Mouse (Mus musculus) hindbrain, embryonic 14.5 days (tissue): ENCODE data around the gene Kctd2. TPM values are rescaled to one million over a fixed set of nuclear protein-coding genes. Genes with fewer than 3 reads are reported as not detected.
A peak's percentile ranks its signal among the peaks of the same experiment; 100 is the strongest.
"Not testable (repeated sequence)": the region's sequence is repeated elsewhere in the genome, so short reads cannot be mapped to it uniquely, and the experiment has no call there.

Source experiments
- ATAC-seq: fragments of 200-750 bp; cut with Nextera tagmentation; 2 replicates; pipeline ENCODE4 v1.8.0; 2017; ENCODE audit warnings: moderate number of reproducible peaks, mild to moderate bottlenecking, moderate TSS enrichment, moderate library complexity; ENCODE audit not compliant: low FRiP score
- DNase-seq: peaks from one replicate; pipeline ENCODE4 v3.0.0-alpha.2; 2015; ENCODE audit warnings: low spot score
- H3K27ac ChIP-seq: fragments of 300-500 bp; sonication (generic); 2 replicates; pipeline ENCODE4 v1.5.1; 2014; ENCODE audit warnings: mild to moderate bottlenecking, moderate library complexity
- H3K27me3 ChIP-seq: fragments of 300-500 bp; sonication (generic); 2 replicates; pipeline ENCODE4 v1.6.1; 2014; ENCODE audit warnings: mild to moderate bottlenecking, low read length, mixed read lengths; ENCODE audit not compliant: control insufficient read depth, insufficient read depth
- H3K36me3 ChIP-seq: fragments of 300-500 bp; sonication (generic); replicated peaks from 2 replicates; pipeline ENCODE4 v1.6.1; 2014; ENCODE audit not compliant: control insufficient read depth, insufficient read depth
- H3K4me1 ChIP-seq: fragments of 300-500 bp; sonication (generic); replicated peaks from 2 replicates; pipeline ENCODE4 v1.6.1; 2014; ENCODE audit warnings: antibody characterized with exemption, low read length, mixed read lengths; ENCODE audit not compliant: control insufficient read depth, insufficient read depth
- H3K4me2 ChIP-seq: fragments of 300-500 bp; sonication (generic); replicated peaks from 2 replicates; pipeline ENCODE4 v1.6.1; 2014; ENCODE audit warnings: mild to moderate bottlenecking, moderate library complexity
- H3K4me3 ChIP-seq: fragments of 300-500 bp; sonication (generic); replicated peaks from 2 replicates; pipeline ENCODE4 v1.5.1; 2014; ENCODE audit warnings: mild to moderate bottlenecking, low read length
- H3K9ac ChIP-seq: fragments of 300-500 bp; sonication (generic); 2 replicates; pipeline ENCODE4 v1.6.1; 2014
- H3K9me3 ChIP-seq: fragments of 300-500 bp; sonication (generic); 2 replicates; pipeline ENCODE4 v1.6.1; 2016; ENCODE audit warnings: low read length; ENCODE audit not compliant: control insufficient read depth
- WGBS: fragments of 180-500 bp; shearing (Covaris S2); extraction: QIAGEN DNeasy Blood & Tissue Kit; methylation state at CpG from one replicate; pipeline ENCODE4 v1.1.7; 2014; 5-methylcytosine and 5-hydroxymethylcytosine counted together
- microRNA-seq: library from miRNA; unstranded; fragments of <30 nt; microRNA quantifications from one replicate; pipeline ENCODE4, GENCODE M21; 2016
- polyA plus RNA-seq: library from polyadenylated mRNA; unstranded; fragments of >200 nt; fragmentation: Nextera tagmentation; extraction: Ambion mirVana; gene quantifications from 2 replicates; pipeline ENCODE4 v1.2.1, GENCODE M21; 2014

The Kctd2 gene
- polyA plus RNA-seq, 1 experiment from 2014 or later, result 32.3 TPM

DNA sequence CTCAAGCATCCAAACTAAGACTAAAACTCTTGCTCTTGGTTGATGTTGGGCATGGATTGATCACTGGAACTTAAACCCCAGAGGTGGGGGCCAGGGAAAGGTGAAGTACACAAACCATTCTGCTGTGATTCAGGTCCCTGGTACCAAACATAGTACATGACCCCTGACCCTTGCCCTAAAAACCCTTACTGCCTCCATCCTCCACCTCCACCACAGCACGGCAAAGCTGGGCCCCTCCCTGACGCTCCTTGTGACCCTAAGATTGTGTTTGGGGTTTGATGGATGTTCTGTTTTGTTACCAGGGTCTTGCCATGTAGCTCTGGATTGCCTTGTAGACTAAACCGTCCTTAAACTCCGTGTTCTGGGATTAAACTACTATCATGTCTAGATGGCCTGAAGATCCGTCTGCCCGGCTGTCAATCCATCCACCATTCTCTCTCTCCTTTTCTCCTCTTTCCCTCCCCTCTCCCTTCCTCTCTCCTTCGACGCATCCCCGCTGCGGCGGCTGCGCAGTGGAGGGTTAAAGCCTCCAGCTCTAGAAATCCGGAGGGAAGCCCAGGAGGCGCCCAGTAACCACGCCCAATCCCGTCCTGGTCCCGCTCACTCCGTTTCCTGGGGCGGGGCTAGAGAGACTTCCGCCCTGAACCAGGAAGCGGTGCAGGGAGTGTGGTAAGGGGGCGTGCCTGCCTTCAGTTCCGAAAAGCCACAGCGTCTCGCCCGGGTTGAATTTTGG is 55.3 kb downstream of the Kctd2 start, which contains the start of gene Armc7:
Armc7 (plus strand) TSS at position 643 of the 733 bp plus-strand sequence.
- DNase-seq, result peak; percentile 93
- Histone ChIP-seq H3K4me2 (peak within 1 kb of the TSS; percentile 97), H3K4me3 (peak within 1 kb of the TSS; percentile 88), H3K9me3 (no peaks in the 10 kb centered on the region), H3K9ac (peak within 1 kb of the TSS; percentile 82), H3K27ac (peak within 1 kb of the TSS; percentile 89), H3K4me1 (peaks cover 28% of the 10 kb centered on the region), H3K27me3 (no peaks in the 10 kb centered on the region), H3K36me3 (peaks cover 2% of the 10 kb centered on the region; the same call in 1 of the 2 replicates)
- peak; percentile 97 for ATAC-seq
- 1% methylated on average over 26 of the region's 26 CpGs for WGBS

- peaks cover 28% of the 10 kb centered on the region for H3K4me1 ChIP-seq
- H3K36me3 ChIP-seq, result peaks cover 4% of the 10 kb centered on the region; the same call in 1 of the 2 replicates
- 0 out of 2 replicates have a peak, but pooled peaks have one; percentile 6 for ATAC-seq
- H3K27me3 ChIP-seq, result no peaks in the 10 kb centered on the region
- H3K9ac ChIP-seq, result peak overlapping the region; percentile 82
- peak overlapping the region; percentile 97 for H3K4me2 ChIP-seq
- H3K9me3 ChIP-seq, result no peaks in the 10 kb centered on the region
- DNase-seq, result no peak
- peak overlapping the region; percentile 89 for H3K27ac ChIP-seq
- 2% methylated on average over 28 of the region's 28 CpGs for WGBS
- H3K4me3 ChIP-seq, result peak overlapping the region; percentile 88
Observed at GRCm38 (mm10) chr11:115475758-115476237, 55.9 kb downstream of the Kctd2 start.

GRCm38 (mm10) chr11:115476630-115477029 is 56.7 kb downstream of the Kctd2 start:
- DNase-seq, H3K36me3 ChIP-seq, H3K27me3 ChIP-seq, H3K9me3 ChIP-seq, ATAC-seq, H3K27ac ChIP-seq: not testable (repeated sequence)
- WGBS, result 87% methylated on average over 4 of the region's 4 CpGs
- H3K4me1 ChIP-seq, result peaks cover 28% of the 10 kb centered on the region
- 0 out of 2 replicates have a peak overlapping the region, but pooled peaks have one; percentile 82 for H3K9ac ChIP-seq
- peak overlapping the region; percentile 88 for H3K4me3 ChIP-seq
- peak overlapping the region; percentile 97 for H3K4me2 ChIP-seq

DNA sequence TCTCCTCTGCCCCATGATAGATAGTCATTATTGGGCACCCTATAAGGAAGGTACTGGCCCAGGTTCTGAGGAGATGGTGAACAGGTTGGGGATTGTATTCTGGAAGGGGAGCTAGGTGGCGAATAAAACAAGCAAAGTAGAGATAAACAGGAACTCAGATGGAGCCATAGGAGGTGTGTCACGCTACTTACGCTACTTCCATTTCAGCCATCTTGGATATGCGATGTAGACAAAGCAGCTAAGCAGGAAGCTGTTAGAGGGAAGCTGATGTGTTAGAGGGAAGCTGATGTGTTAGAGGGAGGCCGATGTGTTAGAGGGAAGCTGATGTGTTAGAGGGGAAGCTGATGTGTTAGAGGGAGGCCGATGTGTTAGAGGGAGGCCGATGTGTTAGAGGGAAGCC is 57.5 kb downstream of the Kctd2 start:
- not testable (repeated sequence) for H3K9ac ChIP-seq, ATAC-seq, H3K9me3 ChIP-seq, H3K4me3 ChIP-seq, H3K27me3 ChIP-seq, H3K27ac ChIP-seq, DNase-seq
- Histone ChIP-seq H3K36me3 (peaks cover 11% of the 10 kb centered on the region; the same call in 1 of the 2 replicates), H3K4me2 (peak overlapping the region; percentile 97; the same call in 1 of the 2 replicates), H3K4me1 (peaks cover 28% of the 10 kb centered on the region)
- 90% methylated on average over 7 of the region's 7 CpGs for WGBS

- 89% methylated on average over 9 of the region's 9 CpGs for WGBS
- H3K36me3 ChIP-seq, result peaks cover 11% of the 10 kb centered on the region; the same call in 1 of the 2 replicates
- no peak overlapping the region for H3K9ac ChIP-seq
- peaks cover 28% of the 10 kb centered on the region for H3K4me1 ChIP-seq
- H3K27ac ChIP-seq, result no peak overlapping the region
- ATAC-seq, result no peak
- H3K9me3 ChIP-seq, result no peaks in the 10 kb centered on the region
- no peaks in the 10 kb centered on the region for H3K27me3 ChIP-seq
- no peak overlapping the region for H3K4me3 ChIP-seq
- no peak for DNase-seq
- no peak overlapping the region for H3K4me2 ChIP-seq
Observed at GRCm38 (mm10) chr11:115478296-115478938, 58.5 kb downstream of the Kctd2 start.

Small RNA genes within 50 kb of the gene (microRNA-seq; reads per million reads assigned to microRNA genes)
- gene Mir3968, result not detected

Other genes with a start within 250 kb of the Kctd2 start
- gene Tmem104, start 232.6 kb upstream of the Kctd2 start, polyA plus RNA-seq, result 10.7 and 11.7 TPM in 2 replicates
- 18.2 and 20.0 TPM in 2 replicates for gene Nat9, start 232.3 kb upstream of the Kctd2 start, polyA plus RNA-seq
- 0.33 and 0.35 TPM in 2 replicates for gene Grin2c, start 152.9 kb upstream of the Kctd2 start, polyA plus RNA-seq
- gene Fdxr, start 143.1 kb upstream of the Kctd2 start, polyA plus RNA-seq, result 15.2 TPM in 2 replicates
- 1.4 and 1.5 TPM in 2 replicates for gene Fads6, start 122.5 kb upstream of the Kctd2 start, polyA plus RNA-seq
- 0.08 and 0.14 TPM in 2 replicates for gene Otop2, start 113.0 kb upstream of the Kctd2 start, polyA plus RNA-seq
- gene Ush1g, start 98.1 kb upstream of the Kctd2 start, polyA plus RNA-seq, result 0.15 TPM in 1 of 2 replicates, not detected in the other
- gene Otop3, start 85.4 kb upstream of the Kctd2 start, polyA plus RNA-seq, result 1.8 and 1.9 TPM in 2 replicates
- gene Hid1, start 52.4 kb upstream of the Kctd2 start, polyA plus RNA-seq, result 44.5 and 50.2 TPM in 2 replicates
- 25.7 and 28.5 TPM in 2 replicates for gene Cdr2l, start 38.2 kb upstream of the Kctd2 start, polyA plus RNA-seq
- gene Mrpl58, start 16.4 kb upstream of the Kctd2 start, polyA plus RNA-seq, result 196 and 222 TPM in 2 replicates
- 897 and 1,000 TPM in 2 replicates for gene Atp5h, start 166 bp upstream of the Kctd2 start, polyA plus RNA-seq
- gene Trim80, start 20.4 kb downstream of the Kctd2 start, polyA plus RNA-seq, result not detected in 2 replicates
- 0.18 TPM in 1 of 2 replicates, not detected in the other for gene Slc16a5, start 42.3 kb downstream of the Kctd2 start, polyA plus RNA-seq
- gene Armc7, start 55.5 kb downstream of the Kctd2 start, polyA plus RNA-seq, result 14.2 and 14.8 TPM in 2 replicates
- gene Nt5c, start 71.7 kb downstream of the Kctd2 start, polyA plus RNA-seq, result 85.3 and 98.0 TPM in 2 replicates
- gene Jpt1, start 94.3 kb downstream of the Kctd2 start, polyA plus RNA-seq, result 1,350 and 1,384 TPM in 2 replicates
- 968 and 989 TPM in 2 replicates for gene Sumo2, start 116.1 kb downstream of the Kctd2 start, polyA plus RNA-seq
- gene Nup85, start 144.3 kb downstream of the Kctd2 start, polyA plus RNA-seq, result 95.2 and 99.8 TPM in 2 replicates
- gene Mrps7, start 183.8 kb downstream of the Kctd2 start, polyA plus RNA-seq, result 72.5 and 74.1 TPM in 2 replicates
- gene Gga3, start 183.9 kb downstream of the Kctd2 start, polyA plus RNA-seq, result 34.1 and 39.4 TPM in 2 replicates
- gene Mif4gd, start 192.8 kb downstream of the Kctd2 start, polyA plus RNA-seq, result 11.3 and 13.5 TPM in 2 replicates
- 37.8 and 42.3 TPM in 2 replicates for gene Slc25a19, start 208.2 kb downstream of the Kctd2 start, polyA plus RNA-seq